Mouse (Mus musculus): ENCODE measurements at regions not wholly inside any gene's neighbourhood (a gene's known extent, or its start where the extent isn't known, plus 50 kb on each side); places are given as distances from the start of the nearest gene placed in this dataset.

GRCm38 (mm10) chr14:46115950-46116349 is 263.3 kb upstream of the Gm15217 start:
- DNase-seq = no peak

- DNase-seq = no peak
Observed at GRCm38 (mm10) chr14:46126541-46126940, 252.7 kb upstream of the Gm15217 start.

- DNase-seq = no peak
Observed at GRCm38 (mm10) chr14:46129762-46130161, 249.5 kb upstream of the Gm15217 start.

GRCm38 (mm10) chr14:46144175-46144574 is 235.0 kb upstream of the Gm15217 start:
- DNase-seq = peak; percentile 31

GRCm38 (mm10) chr14:46144707-46145106 is 234.5 kb upstream of the Gm15217 start:
- DNase-seq = peak; percentile 27

GRCm38 (mm10) chr14:46145584-46145983 is 233.6 kb upstream of the Gm15217 start:
- no peak for DNase-seq

GRCm38 (mm10) chr14:46149073-46149661 is 230.0 kb upstream of the Gm15217 start:
- DNase-seq = no peak

GRCm38 (mm10) chr14:46158741-46159140 is 220.5 kb upstream of the Gm15217 start:
- no peak for DNase-seq

- no peak for DNase-seq
Observed at GRCm38 (mm10) chr14:46172181-46172874, 206.9 kb upstream of the Gm15217 start.

- no peak for DNase-seq
Observed at GRCm38 (mm10) chr14:46172875-46173324, 206.3 kb upstream of the Gm15217 start.

- no peak for DNase-seq
Observed at GRCm38 (mm10) chr14:46174386-46174785, 204.8 kb upstream of the Gm15217 start.

GRCm38 (mm10) chr14:46175291-46176216 is 203.7 kb upstream of the Gm15217 start:
- no peak for DNase-seq

GRCm38 (mm10) chr14:46179024-46179423 is 200.2 kb upstream of the Gm15217 start:
- DNase-seq = no peak

GRCm38 (mm10) chr14:46191639-46192399 is 187.4 kb upstream of the Gm15217 start:
- DNase-seq = peak; percentile 33

- no peak for DNase-seq
Observed at GRCm38 (mm10) chr14:46193577-46193976, 185.6 kb upstream of the Gm15217 start.

- DNase-seq = no peak
Observed at GRCm38 (mm10) chr14:46195939-46196338, 183.3 kb upstream of the Gm15217 start.

GRCm38 (mm10) chr14:46202818-46203217 is 176.4 kb upstream of the Gm15217 start:
- DNase-seq = no peak

GRCm38 (mm10) chr14:46220483-46220882 is 158.7 kb upstream of the Gm15217 start:
- no peak for DNase-seq

GRCm38 (mm10) chr14:46221897-46222669 is 157.1 kb upstream of the Gm15217 start:
- no peak for DNase-seq

GRCm38 (mm10) chr14:46223008-46223407 is 156.2 kb upstream of the Gm15217 start:
- no peak for DNase-seq

GRCm38 (mm10) chr14:46224421-46224950 is 154.7 kb upstream of the Gm15217 start:
- DNase-seq = no peak
